Mouse (Mus musculus) megakaryocyte progenitor cell, adult 5-6 weeks (primary cell): ENCODE data around the gene Siglecf. TPM values are rescaled to one million over a fixed set of nuclear protein-coding genes. Genes with fewer than 3 reads are reported as not detected.

Source experiments
- ATAC-seq: replicated peaks from 2 replicates; pipeline ENCODE4 v1.8.0; 2016; ENCODE audit warnings: mild to moderate bottlenecking, moderate TSS enrichment, inconsistent platforms; ENCODE audit not compliant: poor library complexity
- total RNA-seq, 2 experiments: library from RNA; stranded (forward) in 1 of 2; stranded (reverse) in 1 of 2; fragments of 157-497, 149-512 nt in 1 of 2; fragments of 200-1000 nt in 1 of 2; gene quantifications; 2 replicates each; pipeline versions ENCODE4 v1.2.3 to v1.2.4; 2015 to 2017

Siglecf gene
- total RNA-seq (2015) (24.3 and 26.3 TPM in 2 replicates), total RNA-seq (2017) (24.8 and 24.9 TPM in 2 replicates)

DNA sequence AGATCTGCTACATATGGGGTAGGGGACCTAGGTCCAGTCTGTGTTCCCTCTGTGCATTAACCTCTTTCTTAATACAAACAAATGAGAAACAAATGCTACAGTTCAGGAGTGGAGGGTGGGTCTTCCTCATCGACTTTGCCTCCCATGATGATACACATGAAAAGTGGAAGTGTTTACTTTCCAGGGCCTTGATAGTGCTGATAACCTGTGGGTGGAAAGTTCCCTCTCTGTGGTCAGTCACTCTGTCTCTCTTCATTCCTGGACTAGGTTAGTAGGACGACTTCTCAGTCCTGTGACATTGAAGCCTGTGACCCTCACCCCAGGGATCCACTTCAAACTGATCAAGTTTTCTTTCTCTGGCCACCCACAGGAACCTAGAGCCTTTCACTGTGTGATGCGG is at the start of gene Siglecf:
Siglecf (plus strand) TSS at position 188 of the 400 bp plus-strand sequence.
- ATAC-seq = peak; percentile 26

DNA sequence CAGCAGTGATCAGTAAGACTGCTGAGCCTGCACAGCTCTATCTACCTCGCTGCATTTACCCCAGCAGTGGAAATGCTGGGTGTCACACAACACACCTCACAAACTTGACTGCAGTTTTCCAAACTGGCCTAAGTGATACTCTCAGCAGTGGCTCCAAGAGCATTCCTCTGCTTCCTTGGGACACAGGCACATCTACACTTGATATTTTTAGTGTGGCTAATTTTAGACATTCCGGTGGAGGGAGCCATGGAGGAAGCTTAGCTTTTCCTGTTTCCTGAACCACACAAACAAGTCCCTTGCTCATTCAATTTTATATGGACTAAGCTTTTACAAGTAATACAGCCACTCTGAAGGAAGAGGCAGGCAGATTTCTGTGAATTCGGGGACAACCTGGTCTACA is 45.9 kb upstream of the Siglecf start:
- ATAC-seq = no peak

DNA sequence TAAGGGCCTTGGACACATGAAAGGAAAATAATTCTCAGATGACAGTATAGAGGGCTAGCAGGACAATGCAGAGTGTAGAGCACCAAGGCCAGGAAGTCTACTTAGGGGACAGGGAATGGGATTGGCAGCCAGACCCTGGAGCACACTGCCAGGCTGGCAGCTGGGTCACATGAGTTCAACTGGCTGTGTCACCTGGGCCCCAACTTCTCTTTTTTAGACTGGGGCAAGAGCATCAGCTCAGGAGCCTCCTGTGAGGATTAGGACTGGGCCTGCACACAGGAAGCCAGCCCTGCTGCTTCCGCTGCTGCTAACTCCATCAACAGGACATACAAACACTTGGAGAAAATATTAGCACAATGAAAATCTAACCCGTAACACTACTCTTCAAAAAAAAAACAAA is 42.1 kb upstream of the Siglecf start:
- no peak for ATAC-seq

DNA sequence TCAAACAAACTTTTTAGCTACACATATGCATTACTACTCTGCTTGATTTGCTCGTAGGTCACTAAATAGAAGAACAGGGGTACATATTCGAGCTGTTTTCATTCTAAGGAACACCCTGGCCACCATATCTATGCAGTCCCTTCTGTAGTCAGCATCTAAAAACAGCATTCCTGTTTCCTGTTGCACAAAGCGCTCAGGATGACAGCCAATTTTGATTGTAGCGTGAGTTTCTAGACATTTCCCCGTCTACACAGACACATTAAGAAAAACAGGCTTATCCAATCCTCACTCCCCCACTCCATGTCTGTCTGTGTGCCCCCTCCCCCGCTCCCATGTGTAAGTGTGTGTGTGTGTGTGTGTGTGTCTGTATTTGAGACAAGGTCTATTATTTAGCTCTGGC is 39.5 kb upstream of the Siglecf start:
- no peak for ATAC-seq

- peak; percentile 38 for ATAC-seq
These were observed 38.6 kb upstream of the Siglecf start for GRCm38 (mm10) chr7:43312386-43313012.

DNA sequence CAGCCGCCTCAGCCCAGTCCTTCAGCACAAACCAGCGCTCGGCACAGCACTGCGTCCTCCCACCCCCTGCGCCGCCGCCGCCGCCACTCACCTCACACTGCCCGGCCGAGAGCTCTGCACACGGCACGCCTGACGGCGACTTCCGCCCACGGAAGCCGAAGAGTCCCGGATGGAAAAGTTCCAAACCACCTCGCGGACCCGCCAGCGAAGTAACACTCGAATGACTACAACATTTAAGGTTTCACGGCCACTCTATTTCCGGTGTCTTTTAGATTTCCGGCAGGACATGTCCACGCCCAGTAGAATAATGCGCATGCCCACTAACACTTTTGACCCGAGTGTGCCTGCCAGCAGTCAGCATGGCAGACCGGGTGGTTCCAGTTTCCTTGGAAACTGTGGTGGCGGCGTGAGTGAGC is 38.1 kb upstream of the Siglecf start, which contains the start of gene Zfp715:
Zfp715 (minus strand) TSS at position 282 of the 416 bp plus-strand sequence.
- peak; percentile 88 for ATAC-seq

- no peak for ATAC-seq
These were observed 24.8 kb upstream of the Siglecf start for GRCm38 (mm10) chr7:43326223-43326780.

GRCm38 (mm10) chr7:43328101-43328500 is 23.0 kb upstream of the Siglecf start:
- no peak for ATAC-seq

- ATAC-seq = peak; percentile 87
These were observed 17.9 kb upstream of the Siglecf start for GRCm38 (mm10) chr7:43333203-43333602.

DNA sequence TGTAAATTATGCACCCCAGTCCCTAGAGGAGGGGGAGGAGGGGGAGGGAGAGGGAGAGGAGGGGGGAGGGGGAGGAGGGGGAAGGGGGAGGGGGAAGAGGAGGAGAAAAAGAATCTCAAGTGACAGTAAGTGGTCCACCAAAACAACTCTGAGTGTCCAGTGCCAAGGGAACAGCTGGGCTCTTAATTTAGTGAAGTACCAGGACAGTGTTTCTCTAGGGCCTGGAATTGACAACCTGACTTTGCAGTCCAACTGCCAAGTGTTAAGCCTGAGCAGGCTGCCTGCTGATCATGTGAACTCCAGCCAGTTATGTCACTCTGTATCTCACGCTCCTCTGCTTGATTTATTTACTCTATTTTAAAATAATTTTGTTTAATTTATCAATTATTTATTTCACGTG is 17.2 kb upstream of the Siglecf start:
- no peak for ATAC-seq

DNA sequence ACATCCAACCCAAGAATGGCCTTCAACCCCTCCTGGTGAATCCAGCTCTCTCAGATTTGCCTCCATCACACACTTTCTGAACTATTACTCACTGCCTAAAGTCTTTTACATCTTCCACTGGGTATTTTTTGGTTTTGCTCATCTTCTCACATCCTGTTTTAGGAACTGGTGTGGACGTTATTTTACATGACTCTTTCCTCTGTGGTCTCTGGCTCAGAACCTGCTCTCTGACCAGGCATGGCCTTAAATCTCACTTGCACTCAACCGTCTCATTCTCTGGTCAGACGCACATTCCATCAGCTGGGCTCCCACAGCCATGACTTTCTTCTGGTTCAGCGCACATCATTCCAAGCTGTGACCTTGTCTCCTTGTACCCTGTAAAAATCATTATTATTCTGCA is 10.4 kb upstream of the Siglecf start:
- ATAC-seq = 0 out of 2 replicates have a peak, but pooled peaks have one; percentile 20

DNA sequence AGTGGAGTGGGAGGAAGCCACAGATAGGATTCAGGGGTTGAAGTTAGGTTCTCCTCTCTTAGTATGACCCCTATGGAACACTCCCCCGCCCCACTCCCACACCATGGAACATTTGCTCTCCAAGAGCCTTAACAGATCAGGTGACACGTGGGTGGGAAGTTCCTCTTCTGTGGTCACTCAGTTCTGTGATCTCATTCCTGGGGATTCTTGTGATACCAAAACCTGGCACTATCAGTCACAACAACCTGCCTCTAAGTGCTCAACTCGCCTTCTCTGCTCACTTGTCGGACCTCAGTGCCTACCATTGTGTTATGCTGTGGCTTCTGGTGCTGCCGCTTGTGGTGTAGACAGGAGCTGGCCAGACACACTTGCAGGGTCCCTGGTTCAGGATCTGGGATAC is 8.0 kb upstream of the Siglecf start:
- peak; percentile 81 for ATAC-seq

GRCm38 (mm10) chr7:43344020-43344419 is 7.1 kb upstream of the Siglecf start:
- no peak for ATAC-seq

DNA sequence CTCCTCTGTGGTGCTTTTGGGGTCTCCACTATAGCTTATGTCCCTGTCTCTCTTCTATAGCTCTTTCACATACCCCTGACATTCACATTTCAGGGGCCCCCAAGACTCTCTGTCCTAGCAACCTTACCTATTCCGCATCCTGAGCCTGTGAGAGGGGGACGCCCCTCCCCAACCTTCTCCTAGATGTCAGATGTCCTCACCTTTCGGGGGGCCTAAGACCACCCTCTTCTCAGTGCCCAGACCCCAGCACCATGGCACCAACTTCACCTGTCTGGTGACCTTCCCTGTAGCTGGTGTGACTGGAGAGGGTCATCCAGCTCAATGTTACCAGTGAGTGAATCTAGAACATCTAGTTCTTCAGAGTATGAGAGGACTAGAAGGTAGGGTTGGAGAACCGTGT is 6.7 kb upstream of the Siglecf start:
- no peak for ATAC-seq

GRCm38 (mm10) chr7:43346148-43346547 is 5.0 kb upstream of the Siglecf start:
- no peak for ATAC-seq

DNA sequence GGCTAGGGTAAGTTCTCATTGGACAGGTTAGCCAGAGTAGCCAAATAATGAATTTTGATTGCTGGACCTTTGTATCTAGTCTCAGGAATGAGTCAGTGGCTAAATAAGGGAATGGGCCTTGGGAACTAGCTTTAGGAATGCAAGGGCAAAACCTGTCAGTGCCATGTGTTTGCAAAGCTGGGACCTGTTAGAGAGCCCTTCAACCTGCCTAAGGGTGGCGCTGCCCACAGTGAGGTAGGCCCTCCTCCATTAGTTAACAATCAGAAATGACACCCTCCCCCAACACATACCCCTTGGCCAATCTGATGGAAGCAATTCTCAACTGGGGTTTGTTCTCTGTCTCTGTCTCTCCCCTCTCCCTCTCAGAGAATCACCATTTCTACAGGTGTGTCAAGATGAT is 4.6 kb upstream of the Siglecf start:
- ATAC-seq = no peak

GRCm38 (mm10) chr7:43349623-43350022 is 1.5 kb upstream of the Siglecf start:
- ATAC-seq = peak; percentile 51

- ATAC-seq = peak; percentile 71
These were observed 2.0 kb downstream of the Siglecf start for GRCm38 (mm10) chr7:43353118-43353517.

- ATAC-seq = no peak
These were observed 2.6 kb downstream of the Siglecf start for GRCm38 (mm10) chr7:43353758-43354157.

- peak; percentile 43 for ATAC-seq
These were observed 4.0 kb downstream of the Siglecf start for GRCm38 (mm10) chr7:43354893-43355835.

DNA sequence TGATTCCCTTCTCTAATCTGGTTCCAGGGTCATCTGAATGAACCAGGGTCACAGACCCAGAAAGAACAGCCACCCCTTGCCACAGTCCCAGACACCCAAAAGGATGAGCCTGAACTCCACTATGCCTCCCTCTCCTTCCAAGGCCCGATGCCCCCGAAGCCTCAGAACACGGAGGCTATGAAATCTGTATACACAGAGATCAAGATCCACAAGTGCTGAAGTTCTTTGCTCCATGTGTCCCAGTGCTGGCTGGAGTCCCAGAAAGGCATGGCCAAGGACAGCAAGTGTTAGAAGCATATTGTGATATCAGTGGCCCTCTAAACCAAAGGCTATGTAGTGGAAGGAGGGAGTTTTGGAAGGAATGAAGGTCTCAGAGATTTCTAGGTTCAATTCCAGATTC is 7.4 kb downstream of the Siglecf start:
- no peak for ATAC-seq

GRCm38 (mm10) chr7:43361442-43361841 is 10.3 kb downstream of the Siglecf start:
- ATAC-seq = peak; percentile 82
